Mouse (Mus musculus) C3H10T1/2 (cell line): ENCODE results near the gene Gm5800. TPM values are rescaled to one million over a fixed set of nuclear protein-coding genes. Genes with fewer than 3 reads are reported as not detected.

Source experiments
- polyA plus RNA-seq, 2 experiments: library from polyadenylated mRNA; unstranded; fragments of >200 nt; fragmentation: generic; extraction: Trizol; gene quantifications; one replicate each; pipeline ENCODE4 v1.2.1; 2012; ENCODE audit warnings: missing spikeins in 2 of 2

The Gm5800 gene
- polyA plus RNA-seq = not detected

DNA sequence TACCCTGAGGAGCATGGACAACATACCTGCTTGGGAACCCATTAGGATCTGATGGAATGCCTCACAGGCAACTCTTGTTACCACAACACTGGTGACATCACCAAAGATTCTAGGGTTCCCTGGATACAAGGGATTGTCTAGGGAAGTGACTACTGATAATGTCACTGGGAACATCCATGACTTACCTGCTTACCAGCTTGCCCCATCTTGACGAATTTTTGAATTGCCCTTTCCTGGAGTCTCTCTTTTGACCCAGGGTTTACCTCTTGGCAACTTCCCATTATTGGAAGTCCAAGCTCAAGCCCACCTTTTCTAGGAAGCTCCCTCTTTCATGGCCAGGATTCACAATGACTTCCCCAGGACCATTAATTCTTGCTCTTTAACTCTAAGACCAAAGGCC lies at the start of gene Gm5800:
Gene Gm5800 (minus strand): TSS at position 101 of the 400 bp plus-strand sequence.

GRCm38 (mm10) chr14:51695368-51695767 lies 21.6 kb downstream of the Gm5800 start, which contains the start of gene Gm17079:
Gene Gm17079 (minus strand): TSS chr14:51695468.

Other genes starting within 250 kb of the Gm5800 start
- not detected for gene Gm5622, start 164.4 kb downstream of the Gm5800 start, polyA plus RNA-seq
- not detected for gene Gm17175, start 143.1 kb downstream of the Gm5800 start, polyA plus RNA-seq
- gene Gm17174, start 125.0 kb downstream of the Gm5800 start, polyA plus RNA-seq = not detected
- gene Gm17078, start 105.9 kb downstream of the Gm5800 start, polyA plus RNA-seq = not detected
- gene Gm4181, start 81.5 kb downstream of the Gm5800 start, polyA plus RNA-seq = not detected
- not detected for gene Gm17079, start 21.7 kb downstream of the Gm5800 start, polyA plus RNA-seq
- gene Ang4, start 56.4 kb upstream of the Gm5800 start, polyA plus RNA-seq = not detected
- not detected for gene AY358078, start 82.9 kb upstream of the Gm5800 start, polyA plus RNA-seq
- not detected for gene Ear6, start 136.5 kb upstream of the Gm5800 start, polyA plus RNA-seq
- 10 to 100 TPM in 1 of 2 experiments, 1 to 10 TPM in 1; 8.6 to 20.3 TPM for gene Mettl17, start 167.7 kb upstream of the Gm5800 start, polyA plus RNA-seq
- gene Slc39a2, start 175.7 kb upstream of the Gm5800 start, polyA plus RNA-seq = under 1 TPM; 0.01 to 0.24 TPM
- under 1 TPM; 0.02 to 0.06 TPM for gene Ndrg2, start 197.0 kb upstream of the Gm5800 start, polyA plus RNA-seq
- gene Tppp2, start 201.2 kb upstream of the Gm5800 start, polyA plus RNA-seq = not detected
- under 1 TPM in 1 of 2 experiments, not detected in 1; 0.04 TPM for gene Rnase13, start 205.6 kb upstream of the Gm5800 start, polyA plus RNA-seq